Mouse (Mus musculus): Measurements from ENCODE around the gene Tnr.

GRCm38 (mm10) chr1:159565129-159565528, 41.6 kb downstream of the Tnr start:
- no peak for TF ChIP-seq POLR2A (IDR thresholded peaks at IDR 0.05; ENCODE audit: low read depth, low read length)
- no peak for TF ChIP-seq CTCF (IDR thresholded peaks at IDR 0.05; ENCODE audit: extremely low read depth, insufficient read depth, insufficient read length, insufficient replicate concordance)
